Mouse (Mus musculus): ENCODE measurements at regions not wholly inside any gene's neighbourhood (a gene's known extent, or its start where the extent isn't known, plus 50 kb on each side); places are given as distances from the start of the nearest gene placed in this dataset.

DNA sequence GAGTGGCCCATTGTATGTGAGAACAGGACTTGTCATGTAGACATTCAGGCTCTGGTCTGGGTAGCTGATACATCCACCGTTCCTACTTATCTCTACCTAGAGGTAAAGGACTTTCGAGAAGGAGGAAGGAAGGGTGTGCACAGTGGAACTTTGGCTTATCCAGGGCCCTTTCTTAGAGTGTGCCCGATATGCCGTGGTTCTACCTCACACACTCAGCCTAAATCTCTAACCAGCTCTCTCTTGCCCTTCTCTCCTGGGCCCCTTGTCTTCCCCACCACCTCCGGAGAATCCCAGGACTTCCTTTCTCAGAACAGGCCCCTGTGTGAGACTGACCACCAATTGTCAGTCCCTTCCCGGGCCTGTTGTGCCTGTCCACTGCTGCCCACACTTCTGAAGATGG, 68.8 kb upstream of the Mark1 start:
- H3K4me3 ChIP-seq (ENCODE audit: insufficient read depth, low read depth, low read length) = no peak overlapping the region
- TF ChIP-seq CTCF (IDR thresholded peaks at IDR 0.05; ENCODE audit: low read depth, low read length) = no peak
- TF ChIP-seq POLR2A (IDR thresholded peaks at IDR 0.05; ENCODE audit: extremely low read depth, insufficient read depth, low read length) = no peak
- WGBS = 78% methylated on average over 6 of the region's 6 CpGs

DNA sequence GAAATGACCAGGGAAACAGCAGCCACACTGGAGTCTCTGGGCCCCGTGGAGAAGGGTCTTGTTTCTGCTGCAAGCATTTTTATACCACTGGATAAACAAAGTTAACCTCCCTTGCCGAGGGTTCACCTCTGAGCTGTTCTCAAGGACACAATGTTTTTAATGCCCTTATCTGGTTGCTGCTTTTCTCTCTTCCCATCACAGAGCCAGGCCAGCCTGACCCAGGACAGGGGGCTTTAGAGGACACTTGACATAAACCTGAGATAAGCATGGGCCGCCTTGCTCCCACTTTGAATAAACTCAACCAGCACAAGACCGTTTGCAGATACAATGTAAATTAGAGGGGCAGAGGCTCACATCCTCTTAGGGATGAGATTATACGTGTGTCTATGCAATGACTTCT, 68.3 kb upstream of the Mark1 start:
- Histone ChIP-seq H3K4me3 (ENCODE audit: insufficient read depth, low read depth, low read length) (no peak overlapping the region), H3K4me1 (ENCODE audit: control insufficient read depth, insufficient read depth, low read length) (no peaks in the 10 kb centered on the region; the same call in 1 of the 2 replicates), H3K27me3 (ENCODE audit: control insufficient read depth, insufficient read depth, low read length) (no peaks in the 10 kb centered on the region), H3K36me3 (ENCODE audit: control insufficient read depth, insufficient read depth, low read length) (no peaks in the 10 kb centered on the region), H3K9ac (ENCODE audit: low read depth, low read length) (no peak overlapping the region), H3K27ac (replicated peaks; ENCODE audit: insufficient read depth, low read depth, low read length) (no peak overlapping the region), H3K79me2 (ENCODE audit: control insufficient read depth, insufficient read depth, low read length) (no peaks in the 10 kb centered on the region)
- DNase-seq (ENCODE audit: extremely low read depth, low read depth, low spot score) = peak; percentile 5
- WGBS = 42% methylated on average over 5 of the region's 5 CpGs
- TF ChIP-seq POLR2A (IDR thresholded peaks at IDR 0.05; ENCODE audit: extremely low read depth, insufficient read depth, low read length) (no peak), CTCF (IDR thresholded peaks at IDR 0.05; ENCODE audit: low read depth, low read length) (no peak)

More for the DNA sequence above, 68.8 kb upstream of the Mark1 start:
- no peaks in the 10 kb centered on the region for H3K79me2 ChIP-seq (ENCODE audit: control insufficient read depth, insufficient read depth, low read length)
- H3K4me1 ChIP-seq (ENCODE audit: control insufficient read depth, insufficient read depth, low read length) = no peaks in the 10 kb centered on the region; the same call in 1 of the 2 replicates
- H3K9ac ChIP-seq (ENCODE audit: low read depth, low read length) = no peak overlapping the region
- no peak overlapping the region for H3K27ac ChIP-seq (replicated peaks; ENCODE audit: insufficient read depth, low read depth, low read length)
- H3K36me3 ChIP-seq (ENCODE audit: control insufficient read depth, insufficient read depth, low read length) = no peaks in the 10 kb centered on the region
- DNase-seq (ENCODE audit: extremely low read depth, low read depth, low spot score) = no peak
- no peaks in the 10 kb centered on the region for H3K27me3 ChIP-seq (ENCODE audit: control insufficient read depth, insufficient read depth, low read length)

DNA sequence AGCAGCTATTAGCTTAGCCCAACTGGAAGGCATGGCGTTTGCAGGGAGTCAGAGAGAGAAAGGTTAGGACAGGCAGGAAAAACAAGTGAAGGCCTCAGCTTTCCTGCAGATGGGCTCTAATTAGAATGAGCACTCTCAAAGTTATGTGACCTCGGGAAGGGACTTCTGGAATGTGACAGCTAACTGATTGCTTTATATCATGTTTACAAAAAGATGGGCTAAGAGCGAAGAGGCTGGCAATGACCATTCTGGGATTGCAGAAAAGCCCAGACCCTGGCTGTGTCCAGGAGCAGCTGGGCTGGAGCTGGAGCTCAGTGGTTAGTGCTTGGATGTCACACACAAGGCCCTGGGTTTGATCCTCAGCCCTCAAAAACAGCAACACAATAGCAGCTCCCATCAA, 65.7 kb upstream of the Mark1 start:
- peak; percentile 32 for DNase-seq (ENCODE audit: extremely low read depth, low read depth, low spot score)
- Histone ChIP-seq H3K27ac (replicated peaks; ENCODE audit: insufficient read depth, low read depth, low read length) (no peak overlapping the region; the same call in 1 of the 2 replicates), H3K9ac (ENCODE audit: low read depth, low read length) (no peak overlapping the region), H3K79me2 (ENCODE audit: control insufficient read depth, insufficient read depth, low read length) (no peaks in the 10 kb centered on the region), H3K4me1 (ENCODE audit: control insufficient read depth, insufficient read depth, low read length) (no peaks in the 10 kb centered on the region; the same call in 1 of the 2 replicates), H3K27me3 (ENCODE audit: control insufficient read depth, insufficient read depth, low read length) (no peaks in the 10 kb centered on the region), H3K36me3 (ENCODE audit: control insufficient read depth, insufficient read depth, low read length) (no peaks in the 10 kb centered on the region), H3K4me3 (ENCODE audit: insufficient read depth, low read depth, low read length) (no peak overlapping the region)
- TF ChIP-seq CTCF (IDR thresholded peaks at IDR 0.05; ENCODE audit: low read depth, low read length) = no peak
- no peak for TF ChIP-seq POLR2A (IDR thresholded peaks at IDR 0.05; ENCODE audit: extremely low read depth, insufficient read depth, low read length)
- 56% methylated on average over 3 of the region's 3 CpGs for WGBS

DNA sequence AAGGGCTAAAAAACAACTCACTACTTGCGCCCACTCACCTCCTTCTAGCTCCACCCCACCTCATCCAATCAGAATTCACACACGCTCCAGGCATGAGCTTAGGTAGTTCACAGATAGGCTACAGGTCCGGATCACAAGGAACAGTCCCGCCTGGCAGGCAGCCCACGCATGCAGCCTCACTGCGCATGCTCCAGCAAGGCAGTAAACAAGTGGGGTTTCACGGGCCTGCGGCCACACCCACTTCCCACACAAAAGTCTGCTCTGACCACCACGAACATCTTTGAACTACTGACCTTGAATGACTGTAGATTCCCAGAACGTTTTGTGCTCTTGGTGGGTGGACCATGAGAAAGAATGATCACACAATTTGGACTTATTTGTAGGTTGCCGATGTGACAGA, 62.7 kb upstream of the Mark1 start:
- Histone ChIP-seq H3K4me1 (ENCODE audit: control insufficient read depth, insufficient read depth, low read length) (no peaks in the 10 kb centered on the region), H3K27me3 (ENCODE audit: control insufficient read depth, insufficient read depth, low read length) (no peaks in the 10 kb centered on the region), H3K36me3 (ENCODE audit: control insufficient read depth, insufficient read depth, low read length) (no peaks in the 10 kb centered on the region), H3K79me2 (ENCODE audit: control insufficient read depth, insufficient read depth, low read length) (no peaks in the 10 kb centered on the region), H3K27ac (replicated peaks; ENCODE audit: insufficient read depth, low read depth, low read length) (no peak overlapping the region), H3K9ac (ENCODE audit: low read depth, low read length) (no peak overlapping the region), H3K4me3 (ENCODE audit: insufficient read depth, low read depth, low read length) (no peak overlapping the region)
- DNase-seq (ENCODE audit: extremely low read depth, low read depth, low spot score) = no peak
- 62% methylated on average over 11 of the region's 11 CpGs for WGBS
- no peak for TF ChIP-seq POLR2A (IDR thresholded peaks at IDR 0.05; ENCODE audit: extremely low read depth, insufficient read depth, low read length)

DNA sequence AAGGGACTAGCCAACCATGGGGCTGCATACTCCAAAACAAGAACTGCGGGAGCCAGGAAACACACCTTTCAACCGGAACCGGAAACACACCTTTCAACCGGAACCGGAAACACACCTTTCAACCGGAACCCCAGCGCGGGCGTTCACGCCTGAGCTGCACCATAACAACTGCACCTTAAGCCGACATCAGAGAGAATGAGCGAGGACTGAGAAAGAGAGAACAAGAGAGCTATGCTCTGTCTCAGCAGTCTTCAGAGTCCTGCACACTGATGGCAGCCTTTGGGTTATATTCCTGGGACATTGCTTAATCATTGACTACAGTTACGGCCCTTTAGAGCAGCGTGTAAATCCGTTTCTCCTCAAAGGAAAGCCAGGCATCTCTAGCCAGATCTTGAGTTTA, 58.1 kb upstream of the Mark1 start:
- Histone ChIP-seq H3K27ac (replicated peaks; ENCODE audit: insufficient read depth, low read depth, low read length) (no peak overlapping the region), H3K79me2 (ENCODE audit: control insufficient read depth, insufficient read depth, low read length) (no peaks in the 10 kb centered on the region), H3K27me3 (ENCODE audit: control insufficient read depth, insufficient read depth, low read length) (no peaks in the 10 kb centered on the region), H3K4me3 (ENCODE audit: insufficient read depth, low read depth, low read length) (no peak overlapping the region), H3K36me3 (ENCODE audit: control insufficient read depth, insufficient read depth, low read length) (no peaks in the 10 kb centered on the region), H3K9ac (ENCODE audit: low read depth, low read length) (no peak overlapping the region), H3K4me1 (ENCODE audit: control insufficient read depth, insufficient read depth, low read length) (no peaks in the 10 kb centered on the region)
- WGBS = 79% methylated on average over 15 of the region's 15 CpGs
- TF ChIP-seq POLR2A (IDR thresholded peaks at IDR 0.05; ENCODE audit: extremely low read depth, insufficient read depth, low read length) (no peak), CTCF (IDR thresholded peaks at IDR 0.05; ENCODE audit: low read depth, low read length) (no peak)
- DNase-seq (ENCODE audit: extremely low read depth, low read depth, low spot score) = no peak

DNA sequence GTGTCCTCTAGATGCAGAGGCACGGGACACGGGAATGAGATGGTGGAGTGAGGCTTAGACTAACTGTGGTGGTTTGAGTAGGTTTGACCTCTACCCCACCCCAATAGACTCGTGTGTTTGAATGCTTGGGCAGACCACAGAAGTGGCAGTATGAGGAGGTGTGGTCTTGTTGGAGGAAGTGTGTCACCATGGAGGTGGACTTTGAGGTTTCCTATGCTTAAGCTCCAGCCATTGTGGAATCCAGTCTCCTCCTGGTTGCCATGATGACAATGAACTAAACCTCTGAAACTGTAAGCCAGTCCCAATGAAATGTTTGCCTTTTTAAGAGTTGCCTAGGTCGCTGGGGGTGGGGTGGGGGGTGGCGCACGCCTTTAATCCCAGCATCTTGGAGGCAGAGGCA, 53.3 kb upstream of the Mark1 start:
- H3K36me3 ChIP-seq (ENCODE audit: control insufficient read depth, insufficient read depth, low read length) = no peaks in the 10 kb centered on the region
- 81% methylated on average over 6 of the region's 6 CpGs for WGBS

More for the DNA sequence above, 53.3 kb upstream of the Mark1 start:
- H3K4me3 ChIP-seq (ENCODE audit: insufficient read depth, low read depth, low read length) = no peak overlapping the region
- H3K27me3 ChIP-seq (ENCODE audit: control insufficient read depth, insufficient read depth, low read length) = no peaks in the 10 kb centered on the region
- no peaks in the 10 kb centered on the region for H3K79me2 ChIP-seq (ENCODE audit: control insufficient read depth, insufficient read depth, low read length)
- DNase-seq (ENCODE audit: extremely low read depth, low read depth, low spot score) = no peak
- H3K9ac ChIP-seq (ENCODE audit: low read depth, low read length) = no peak overlapping the region
- H3K27ac ChIP-seq (replicated peaks; ENCODE audit: insufficient read depth, low read depth, low read length) = no peak overlapping the region
- no peaks in the 10 kb centered on the region for H3K4me1 ChIP-seq (ENCODE audit: control insufficient read depth, insufficient read depth, low read length)
- TF ChIP-seq CTCF (IDR thresholded peaks at IDR 0.05; ENCODE audit: low read depth, low read length) (no peak), POLR2A (IDR thresholded peaks at IDR 0.05; ENCODE audit: extremely low read depth, insufficient read depth, low read length) (no peak)
